Mouse (Mus musculus): ENCODE measurements around the gene Gm37240.

Gene Gm37240

DNA sequence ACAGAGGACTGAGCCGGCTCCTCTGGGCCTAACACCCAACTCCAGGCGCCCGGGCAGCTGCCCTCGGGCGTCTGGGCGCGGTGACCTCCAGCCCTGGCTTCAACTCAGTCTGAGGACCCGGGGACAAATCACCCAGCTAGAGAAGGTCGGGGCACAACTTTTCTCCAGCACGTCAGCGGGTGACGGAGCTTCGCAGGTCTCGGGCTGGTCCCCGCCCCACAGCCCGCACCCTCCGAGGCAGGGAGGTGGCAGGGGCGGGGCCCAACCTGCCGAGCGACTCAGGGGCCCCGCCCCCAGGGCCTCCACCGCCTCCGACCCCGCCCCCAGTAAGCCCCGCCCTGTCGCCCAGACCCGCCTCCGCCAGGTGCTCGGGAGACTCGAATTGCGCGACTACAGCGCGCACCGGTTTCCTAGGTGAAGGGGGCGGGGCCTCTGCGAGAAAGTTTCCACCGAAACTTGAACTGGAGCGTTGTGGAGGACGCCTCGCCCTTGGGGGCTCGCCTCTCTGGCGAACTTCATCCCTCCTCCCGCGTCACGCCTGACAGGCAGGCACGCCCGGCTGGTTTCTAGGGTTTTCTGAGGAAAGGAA, at the start of gene Gm37240, which contains the start of gene Glt28d2:
Gm37240 (minus strand) TSS at position 280 of the 589 bp plus-strand sequence.
Glt28d2 (minus strand) TSS at position 278 of the 589 bp plus-strand sequence.
- in situ Hi-C loops (cut with MboI, MseI): no loop called here

DNA sequence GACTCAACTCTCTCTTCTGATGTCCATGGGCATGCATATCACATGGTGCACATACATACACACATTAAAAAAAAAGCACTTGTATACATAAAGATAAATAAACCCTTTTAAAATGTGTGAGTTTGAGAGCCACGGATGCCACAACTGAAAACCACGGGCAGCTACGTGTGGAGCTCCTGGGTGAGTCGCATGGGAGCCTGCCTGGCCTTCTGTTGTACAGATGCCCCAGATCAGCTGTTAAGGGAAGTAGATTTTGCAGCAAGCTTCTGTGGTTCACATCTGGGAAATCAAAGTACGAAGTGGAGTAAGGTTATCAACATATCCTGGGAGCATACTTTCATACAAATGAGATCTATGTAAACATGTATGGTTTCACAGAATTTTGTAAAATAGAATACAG, 46.3 kb upstream of the Gm37240 start:
- in situ Hi-C loops (cut with MboI, MseI): no loop called here

DNA sequence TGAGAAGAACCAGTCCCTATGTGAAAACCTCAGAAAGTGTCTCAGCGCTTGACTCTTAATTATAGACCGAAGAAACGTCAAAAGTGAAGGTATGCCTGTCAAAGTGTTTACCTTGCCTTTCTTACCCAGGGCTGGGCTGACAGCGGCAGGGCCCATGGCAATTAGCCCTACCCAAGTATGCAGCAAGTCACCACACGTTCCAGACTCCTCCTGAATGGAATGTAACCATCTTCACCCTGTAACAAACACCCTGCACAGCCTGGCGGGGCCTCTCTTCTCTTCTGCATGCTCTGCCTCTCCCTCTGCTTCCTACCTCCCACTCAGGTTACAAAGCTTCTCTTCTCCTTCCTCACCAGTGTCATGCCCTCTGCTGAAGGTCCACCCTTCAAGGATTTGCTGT, 44.5 kb upstream of the Gm37240 start:
- in situ Hi-C loops (cut with MboI, MseI): no loop called here

DNA sequence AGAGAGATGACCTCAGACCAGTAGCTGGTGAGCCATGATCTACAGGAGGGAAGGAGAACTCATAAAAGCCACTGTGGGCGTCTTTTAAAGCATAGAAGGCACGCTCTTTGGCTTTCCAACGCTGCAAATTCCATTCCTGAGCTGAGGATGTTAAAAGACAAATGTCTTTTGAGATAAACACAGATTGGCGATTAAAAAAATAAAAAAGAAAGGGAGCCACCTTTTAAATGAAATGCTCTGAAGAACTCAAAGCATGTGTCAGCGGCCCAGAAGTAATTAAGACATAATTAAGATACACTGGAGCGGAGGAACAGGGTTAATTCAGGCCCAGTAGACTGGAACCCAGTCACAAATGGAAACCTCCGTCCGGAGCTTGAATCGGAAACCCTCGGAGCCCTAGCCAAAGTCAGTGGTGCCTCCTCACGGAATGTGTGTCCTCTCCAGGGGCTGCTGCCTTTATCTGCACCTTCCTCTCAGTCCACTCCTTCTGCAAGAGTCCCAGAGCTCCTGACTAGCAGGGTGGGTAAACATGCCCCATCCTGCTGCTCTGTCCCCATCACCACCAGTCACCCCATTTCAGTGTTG, 43.4 kb upstream of the Gm37240 start:
- in situ Hi-C loops (cut with MboI, MseI): no loop called here

DNA sequence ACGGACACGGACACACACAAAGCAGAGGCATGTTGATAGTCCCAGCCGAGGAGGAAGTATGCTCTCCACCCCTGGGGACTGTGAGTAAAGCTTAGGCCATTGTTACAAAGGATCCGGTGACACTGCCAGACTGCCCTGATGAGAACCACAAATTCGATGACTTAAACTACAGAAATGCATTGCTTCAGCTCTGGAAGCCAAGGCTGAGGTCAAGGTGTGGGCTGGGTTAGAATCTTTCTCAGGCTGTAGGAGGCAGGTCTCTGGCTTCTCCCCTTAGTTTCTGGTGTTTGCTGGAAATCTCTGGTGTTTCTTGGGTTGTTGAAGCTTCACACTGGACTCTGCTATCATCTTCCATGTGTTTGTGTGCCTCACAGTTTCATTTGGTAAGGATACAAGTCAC, 42.4 kb upstream of the Gm37240 start:
- in situ Hi-C loops (cut with MboI, MseI): no loop called here

DNA sequence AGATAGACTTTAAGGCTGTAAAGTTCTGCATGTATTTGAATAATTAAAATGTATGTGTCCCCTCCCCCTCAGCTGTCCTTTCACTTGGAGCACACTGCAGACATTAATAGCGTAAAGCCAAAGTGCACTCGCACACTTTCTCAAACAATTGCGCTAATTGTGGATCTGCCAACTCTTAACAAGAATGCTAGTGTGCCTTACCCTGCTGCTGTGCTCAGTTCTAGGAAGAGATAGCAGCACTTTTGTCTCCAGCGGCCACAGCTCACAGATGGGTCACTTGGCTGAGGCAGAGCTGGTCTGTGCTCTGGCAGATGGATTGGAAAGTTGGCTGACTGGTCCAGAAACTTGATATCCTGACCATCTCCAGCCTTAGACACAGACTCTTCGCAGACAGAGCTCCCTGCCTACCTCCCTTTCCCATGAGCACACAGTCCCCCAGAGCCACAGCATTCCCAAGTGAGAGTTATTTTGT, 40.9 kb upstream of the Gm37240 start:
- in situ Hi-C loops (cut with MboI, MseI): no loop called here

DNA sequence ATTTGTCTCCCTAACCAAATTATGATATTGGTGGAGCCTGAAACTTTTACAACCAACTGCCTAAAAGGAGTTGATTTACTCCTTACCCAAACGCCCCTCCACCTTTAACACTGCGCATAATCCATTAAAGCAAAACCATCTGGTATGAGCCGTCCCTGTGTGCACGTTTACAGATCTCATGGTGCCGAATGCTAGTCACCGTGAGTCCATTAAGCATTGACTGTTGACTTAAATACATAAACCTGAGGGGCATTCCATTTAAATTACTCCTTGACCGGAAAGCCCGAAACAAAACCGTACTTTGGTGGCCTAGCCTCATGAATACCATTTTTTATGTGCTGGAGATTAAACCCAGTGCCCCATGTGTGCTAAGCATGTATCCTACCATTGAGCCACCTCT, 40.0 kb upstream of the Gm37240 start:
- in situ Hi-C loops (cut with MboI, MseI): no loop called here

DNA sequence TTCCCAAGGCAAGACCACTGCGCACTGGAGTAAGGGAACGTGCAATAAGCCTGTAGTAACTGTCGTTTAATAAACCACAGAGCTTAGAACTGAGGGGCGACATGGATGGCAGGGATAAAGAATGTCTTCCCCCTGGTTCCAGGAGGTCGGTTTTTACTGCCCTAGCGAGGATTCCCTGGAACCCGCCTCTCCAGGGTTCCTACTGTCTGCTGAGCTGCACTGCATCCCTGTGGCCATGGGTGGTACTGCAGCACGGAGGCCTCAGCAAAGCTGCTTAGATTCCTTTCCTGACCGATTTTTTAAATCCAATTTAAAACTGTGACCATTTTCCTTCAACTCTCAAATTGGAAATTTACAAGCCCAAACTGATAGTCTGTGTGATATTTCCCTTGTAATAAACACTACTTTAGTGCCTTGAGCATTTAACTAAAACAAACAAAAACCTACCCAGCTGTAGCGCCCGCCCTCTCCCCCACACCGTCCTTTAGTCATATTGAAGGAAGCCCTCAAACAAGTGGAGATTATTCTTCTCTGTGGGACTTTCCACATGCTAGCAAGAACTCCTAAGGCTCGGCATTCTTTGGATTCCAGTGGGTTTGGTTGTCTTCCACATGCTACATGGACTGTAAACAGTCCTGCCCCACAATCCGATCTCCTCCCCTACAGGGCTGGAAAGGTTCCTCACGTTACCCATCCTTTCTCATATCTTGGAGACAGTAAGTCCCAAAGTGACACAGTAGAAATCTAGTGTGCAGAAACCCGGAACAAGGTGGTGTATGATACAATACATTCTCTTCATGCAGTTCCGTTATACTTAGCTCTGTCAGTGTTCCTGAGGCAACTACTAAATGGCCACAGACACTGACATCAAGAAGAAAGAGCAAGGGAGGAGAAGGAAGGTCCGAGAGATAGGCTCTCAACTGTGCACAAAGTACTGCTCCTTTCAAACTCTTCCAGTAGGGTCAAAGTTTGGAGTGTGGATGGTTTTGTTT, 36.9 kb upstream of the Gm37240 start:
- in situ Hi-C loops (cut with MboI, MseI): loop anchor here (5.0 kb wide), 1 partner anchor 207 kb away; no protein-coding TSS in a partner anchor

DNA sequence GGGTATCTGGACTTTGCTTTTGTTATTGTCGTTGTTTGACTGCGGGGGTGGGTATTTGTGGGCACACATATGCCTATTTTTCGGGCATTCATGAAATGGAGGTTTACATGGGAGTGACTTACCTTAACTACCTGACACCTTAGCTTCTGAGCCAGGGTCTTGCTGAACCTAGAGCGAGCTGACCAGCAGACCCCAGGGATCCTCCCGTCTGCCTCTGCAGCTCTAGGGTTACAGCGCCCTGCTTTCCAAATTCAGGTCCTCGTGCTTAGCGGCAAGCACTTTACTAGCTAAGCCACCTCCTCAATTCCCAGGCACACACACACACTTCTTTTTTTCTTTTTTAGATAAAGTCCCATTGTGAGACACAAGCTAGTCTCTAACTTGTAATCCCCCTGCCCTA, 36.0 kb upstream of the Gm37240 start:
- in situ Hi-C loops (cut with MboI, MseI): loop anchor here (5.0 kb wide), 1 partner anchor 206 kb away; no protein-coding TSS in a partner anchor

DNA sequence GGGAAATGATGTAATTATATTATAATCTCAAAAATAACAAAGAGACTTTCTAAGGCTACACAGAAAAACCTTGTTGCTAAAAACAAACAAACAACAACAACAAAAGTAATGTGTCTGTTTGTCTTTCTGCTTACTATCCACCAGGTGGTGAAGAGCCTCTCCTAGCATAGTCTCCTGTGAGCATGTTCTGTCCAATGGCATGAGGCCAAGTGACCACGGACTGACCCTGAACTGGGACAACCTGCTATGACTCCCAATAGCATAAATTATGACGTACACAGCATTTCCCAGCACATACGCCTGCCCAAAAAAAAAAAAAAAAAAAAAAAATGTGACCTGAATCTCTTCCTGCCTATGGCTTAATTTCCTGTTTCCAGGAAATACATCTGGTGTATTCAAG, 35.0 kb upstream of the Gm37240 start:
- in situ Hi-C loops (cut with MboI, MseI): loop anchor here (5.0 kb wide), 1 partner anchor 205 kb away; no protein-coding TSS in a partner anchor

DNA sequence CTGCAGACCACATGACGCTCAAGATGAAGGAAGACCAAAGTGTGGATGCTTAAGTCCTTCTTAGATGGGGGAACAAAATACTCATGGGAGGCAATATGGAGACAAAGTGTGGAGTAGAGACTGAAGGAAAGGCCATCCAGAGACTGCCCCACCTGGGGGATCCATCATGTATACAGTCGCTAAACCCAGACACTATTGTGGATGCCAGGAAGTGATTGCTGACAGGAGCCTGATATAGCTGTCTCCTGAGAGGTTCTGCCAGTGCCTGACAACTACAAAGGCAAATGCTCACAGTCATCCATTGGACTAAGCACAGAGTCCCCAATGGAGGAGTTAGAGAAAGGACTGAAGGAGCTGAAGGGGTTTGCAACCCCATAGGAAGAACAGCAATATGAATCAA, 33.4 kb upstream of the Gm37240 start:
- in situ Hi-C loops (cut with MboI, MseI): loop anchor here (5.0 kb wide), 1 partner anchor 203 kb away; no protein-coding TSS in a partner anchor

DNA sequence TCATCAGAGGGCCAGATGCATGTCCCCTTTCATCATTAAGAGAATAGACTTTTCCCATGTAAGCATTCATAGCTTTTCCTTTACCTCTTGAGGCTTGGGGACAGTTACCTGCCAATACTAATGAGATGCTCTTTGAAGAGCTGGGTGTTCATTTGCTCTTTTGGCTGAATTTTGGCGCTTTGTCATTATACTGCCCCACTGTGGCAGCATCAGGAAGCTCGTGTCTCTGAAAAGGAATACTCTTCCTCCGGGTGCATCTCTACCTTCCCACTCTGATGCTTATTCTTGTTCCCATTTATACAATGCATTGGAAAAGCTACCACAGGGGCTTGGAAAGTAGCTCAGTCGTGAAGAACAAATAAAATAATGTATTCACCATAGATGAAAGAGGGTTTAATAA, 30.3 kb upstream of the Gm37240 start:
- in situ Hi-C loops (cut with MboI, MseI): no loop called here

DNA sequence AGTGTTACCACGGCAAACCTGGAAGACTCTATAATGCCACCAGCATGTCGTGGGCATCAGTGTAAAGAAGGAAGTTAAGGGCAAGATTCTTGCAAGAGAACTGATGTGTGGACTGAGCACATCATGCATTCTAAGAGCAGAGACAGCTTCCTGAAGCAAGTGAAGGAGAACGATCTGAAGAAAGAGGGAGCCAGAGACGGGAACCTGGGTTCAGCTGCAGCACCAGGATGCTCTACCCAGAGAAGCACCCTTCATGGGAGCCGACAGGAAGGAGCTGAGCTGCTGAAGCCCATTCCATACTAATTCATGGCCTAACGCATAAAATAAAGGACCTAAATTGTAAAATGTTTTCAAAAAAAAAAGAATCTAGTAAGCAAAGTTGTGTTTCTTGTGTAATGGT, 27.5 kb upstream of the Gm37240 start:
- in situ Hi-C loops (cut with MboI, MseI): no loop called here

DNA sequence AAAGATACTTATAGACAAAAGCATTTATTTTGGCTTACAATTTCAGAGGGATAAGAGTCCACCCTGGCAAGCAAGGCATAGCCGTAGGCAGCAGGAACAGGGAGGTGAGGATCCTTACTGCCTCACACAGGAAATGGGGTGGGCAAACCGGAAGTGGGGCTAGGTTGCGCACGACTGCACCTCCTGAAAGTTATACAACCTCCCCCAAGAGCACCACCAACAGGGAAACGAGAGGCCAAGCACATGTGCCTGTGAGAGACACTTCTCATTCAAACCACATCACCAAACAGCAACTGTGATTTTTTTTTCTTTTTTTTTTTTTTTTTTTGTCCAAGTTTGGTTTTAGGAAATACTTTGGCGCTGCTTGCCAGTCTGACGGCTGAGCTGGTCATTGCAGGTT, 19.8 kb upstream of the Gm37240 start:
- in situ Hi-C loops (cut with MboI, MseI): no loop called here

DNA sequence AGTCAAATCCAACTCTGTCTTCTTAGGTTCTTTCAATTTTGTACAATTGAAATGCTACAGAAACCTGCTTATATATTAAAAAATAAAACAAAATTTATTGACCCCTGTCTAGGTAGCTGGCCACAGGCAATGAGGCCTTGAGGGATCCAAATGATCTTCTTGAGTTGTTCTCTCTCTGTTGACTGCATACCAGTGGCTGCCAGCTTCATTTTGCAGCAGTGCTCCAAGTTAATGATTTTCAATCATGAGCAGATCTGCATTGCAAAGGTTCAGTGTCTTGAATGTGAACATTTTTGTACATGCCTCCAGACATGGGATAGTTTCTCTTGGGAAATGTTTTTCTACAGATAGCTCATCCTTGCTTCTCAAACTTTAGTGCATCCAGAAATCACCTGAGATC, 17.1 kb upstream of the Gm37240 start:
- in situ Hi-C loops (cut with MboI, MseI): no loop called here

DNA sequence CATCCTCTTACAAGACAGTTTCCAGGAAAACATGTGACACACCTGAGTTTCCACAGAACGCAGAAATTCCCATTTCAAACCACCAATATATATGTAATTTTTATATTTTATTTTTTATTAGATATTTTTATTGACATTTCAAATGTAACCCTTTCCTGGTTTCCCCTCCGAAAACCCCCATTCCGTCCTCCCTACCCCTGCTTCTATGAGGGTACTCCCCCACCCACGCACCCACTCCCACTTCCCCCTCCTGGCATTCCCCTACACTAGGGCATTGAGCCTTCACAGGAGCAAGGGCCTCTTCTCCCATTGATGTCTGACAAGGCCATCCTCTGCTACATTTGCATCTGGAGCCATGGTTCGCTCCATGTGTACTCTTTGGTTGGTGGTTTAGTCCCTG, 7.7 kb upstream of the Gm37240 start:
- in situ Hi-C loops (cut with MboI, MseI): no loop called here

DNA sequence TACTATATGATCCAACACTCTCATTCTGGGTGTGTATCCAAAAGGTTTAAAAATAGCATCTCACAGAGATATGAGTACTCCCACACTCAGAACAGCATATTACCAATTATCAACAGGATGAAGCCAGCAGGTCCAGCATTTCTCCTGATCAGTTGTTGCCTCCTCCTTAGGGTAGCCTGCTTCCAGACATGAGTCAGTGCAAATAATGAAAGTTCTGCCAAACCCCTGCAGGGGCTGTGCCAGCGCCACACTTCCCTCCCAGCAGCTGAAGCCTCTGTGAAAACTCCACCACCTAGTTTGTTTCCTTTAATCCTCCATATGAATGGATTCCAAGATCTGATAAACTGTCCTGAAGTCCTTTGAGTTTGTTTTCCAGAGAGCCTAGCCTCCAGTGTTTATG, 4.3 kb upstream of the Gm37240 start:
- in situ Hi-C loops (cut with MboI, MseI): no loop called here

DNA sequence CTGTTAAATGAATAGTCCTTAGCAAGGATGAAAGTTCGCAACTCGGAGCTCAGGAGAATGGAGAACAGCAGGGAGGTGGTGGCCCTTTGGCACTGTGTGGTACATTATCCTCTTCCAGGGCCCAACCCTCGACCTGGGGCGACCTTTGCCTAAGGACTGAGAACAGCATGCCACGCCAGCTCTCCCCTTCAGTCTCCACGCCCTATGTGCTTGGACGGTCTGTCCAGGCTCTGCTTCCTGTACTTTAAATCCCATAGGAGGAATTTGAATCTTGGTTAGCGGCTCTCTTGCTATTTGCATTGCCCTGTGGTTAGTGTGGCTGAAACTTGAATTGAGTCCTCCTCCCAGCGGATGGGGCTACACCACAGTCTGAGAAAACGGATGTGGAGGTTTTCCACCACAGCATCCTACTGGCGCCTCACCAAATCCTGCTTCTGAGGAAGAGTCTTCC, 928 bp upstream of the Gm37240 start:
- in situ Hi-C loops (cut with MboI, MseI): no loop called here

DNA sequence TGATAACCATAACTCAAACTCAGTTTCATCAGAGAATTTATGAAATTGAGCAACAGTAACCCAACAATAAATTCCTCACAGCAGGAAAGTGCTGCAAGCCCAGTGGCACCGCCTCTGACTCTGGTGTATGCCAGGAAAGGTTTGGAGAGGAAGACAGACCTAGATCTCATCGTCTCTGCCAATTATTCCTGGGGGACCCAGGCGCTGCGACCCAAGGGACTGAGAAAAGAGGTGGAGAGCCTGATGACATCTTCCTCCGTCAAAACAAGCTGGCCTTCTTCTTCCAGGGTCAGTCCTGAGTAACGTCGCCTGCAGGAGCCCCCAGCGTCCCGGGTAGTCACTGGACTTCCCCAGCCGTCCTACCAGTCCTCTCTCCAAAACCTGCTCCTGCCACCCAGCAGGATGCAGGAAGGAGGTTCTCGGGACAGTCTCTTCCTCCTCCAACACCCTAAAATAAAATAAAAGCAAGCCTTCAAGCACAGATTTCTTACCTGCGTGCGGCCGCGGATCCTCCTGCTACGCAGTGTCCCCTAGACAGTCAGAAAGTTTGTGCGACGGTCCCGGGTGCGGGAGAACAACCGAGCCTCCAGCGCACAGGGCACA, 581 bp downstream of the Gm37240 start:
- in situ Hi-C loops (cut with MboI, MseI): no loop called here

DNA sequence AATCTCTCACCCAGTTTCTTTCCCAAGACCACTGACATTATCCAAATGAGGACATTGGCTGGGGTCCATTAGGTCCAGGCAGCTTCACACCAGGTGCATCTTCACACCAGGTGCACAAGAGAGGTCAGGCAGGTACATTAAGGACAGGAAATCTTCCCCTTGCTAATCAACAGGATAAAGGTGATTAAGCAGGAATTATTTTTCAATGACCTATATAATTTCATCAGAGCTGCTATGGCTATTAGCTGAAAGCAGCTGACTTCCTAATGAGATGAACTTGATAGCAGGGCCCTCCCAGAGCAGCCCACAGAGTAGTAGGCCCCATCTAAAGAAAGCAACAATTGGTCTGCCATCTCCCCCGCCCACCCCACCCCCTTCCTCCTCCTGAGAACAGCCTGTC, 1.4 kb downstream of the Gm37240 start:
- in situ Hi-C loops (cut with MboI, MseI): no loop called here

DNA sequence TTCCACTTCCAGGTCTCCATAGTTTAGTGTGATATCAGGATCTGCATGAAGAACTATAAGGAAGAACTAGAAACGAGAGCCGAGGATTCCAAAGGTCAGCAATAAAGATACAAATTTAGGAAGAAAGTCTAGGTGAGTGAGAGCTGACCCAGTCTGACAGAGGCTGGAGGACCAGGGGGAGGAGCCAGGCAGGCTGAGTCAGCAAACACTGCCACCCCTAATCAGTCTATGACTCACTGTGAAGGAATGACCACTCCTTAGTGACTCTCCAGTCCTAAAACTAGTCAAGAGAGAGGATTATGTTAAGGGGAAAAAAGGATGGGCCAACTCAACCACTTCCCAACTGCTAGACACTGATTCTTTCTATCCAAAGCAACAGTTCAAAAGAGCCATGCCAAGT, 6.6 kb downstream of the Gm37240 start:
- in situ Hi-C loops (cut with MboI, MseI): no loop called here

DNA sequence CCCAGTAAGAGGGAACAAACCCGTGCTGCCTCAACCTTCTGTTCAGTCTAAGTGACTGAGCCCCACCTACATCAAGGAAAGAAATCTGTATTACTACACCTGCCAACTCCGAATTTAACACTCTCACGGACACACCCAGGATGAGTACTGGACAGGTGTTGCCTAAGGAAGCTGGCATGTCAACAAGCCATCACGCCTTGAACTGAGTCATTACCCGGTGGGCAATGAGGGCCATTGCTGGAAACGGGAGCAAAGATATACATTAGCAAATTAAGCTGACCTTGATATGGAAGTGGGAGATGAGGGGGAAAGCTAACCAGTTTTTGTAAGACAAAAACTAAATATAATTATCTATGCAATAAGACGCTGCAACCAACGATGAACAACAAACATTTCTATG, 7.2 kb downstream of the Gm37240 start:
- in situ Hi-C loops (cut with MboI, MseI): no loop called here
